Mouse (Mus musculus): ENCODE data around the gene Chst4.

Chst4 gene

DNA sequence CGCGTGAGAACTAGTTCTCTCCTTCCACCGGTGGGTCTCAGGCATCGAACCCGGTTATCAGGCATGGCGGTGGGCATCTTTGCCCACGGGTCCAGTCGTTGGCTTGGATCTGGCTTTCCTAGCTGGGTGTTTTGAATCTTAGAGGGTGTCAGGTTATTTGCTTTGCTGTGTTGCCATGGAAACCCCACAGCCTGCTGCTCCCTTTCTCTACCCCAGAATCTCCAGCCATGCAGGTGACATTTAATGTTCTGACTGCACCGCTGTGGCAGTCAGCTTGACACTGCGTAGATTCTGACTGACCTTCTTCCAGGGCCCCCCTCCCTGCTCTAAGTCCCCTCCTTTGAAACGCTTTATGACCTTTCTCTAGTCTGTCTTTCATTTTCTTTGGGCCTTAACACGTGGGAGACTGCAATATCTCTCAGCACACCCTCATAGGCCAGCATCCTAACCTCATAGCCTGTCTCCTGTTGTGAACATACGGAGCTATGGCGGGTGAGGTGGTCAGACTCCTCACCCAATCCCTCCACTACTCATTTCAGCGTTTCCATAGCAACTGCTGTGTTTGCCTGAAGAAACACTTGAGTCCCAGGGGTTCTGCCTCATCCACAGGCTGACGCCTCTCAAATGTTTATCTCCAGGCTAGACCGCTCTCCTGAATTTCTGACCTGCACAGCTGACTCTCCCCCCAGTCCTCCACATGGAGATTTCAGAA lies 33.1 kb downstream of the Chst4 start:
- DNase-seq (ENCODE audit: low spot score in 2 of 2) = no peak

DNA sequence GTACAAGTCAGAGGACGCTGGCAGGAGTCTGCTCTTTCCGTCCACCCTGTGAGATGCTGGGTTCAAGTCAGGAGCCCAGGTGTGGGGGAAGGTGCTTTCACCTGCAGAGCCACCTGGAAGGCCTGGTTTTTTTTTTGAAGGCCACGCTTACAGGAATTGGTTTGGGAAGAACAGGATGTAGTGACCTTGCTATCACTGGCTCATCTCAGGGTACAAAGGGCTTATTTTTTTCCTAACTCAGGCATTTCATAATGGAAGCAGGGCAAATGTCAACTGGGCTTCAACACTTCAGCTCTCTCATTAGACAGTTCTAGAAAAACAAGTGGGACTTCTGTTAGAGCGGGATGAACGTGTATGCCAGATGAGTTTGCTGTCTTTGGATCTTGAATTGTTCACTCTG lies 35.2 kb downstream of the Chst4 start:
- DNase-seq (ENCODE audit: low spot score in 2 of 2) = no peak

DNA sequence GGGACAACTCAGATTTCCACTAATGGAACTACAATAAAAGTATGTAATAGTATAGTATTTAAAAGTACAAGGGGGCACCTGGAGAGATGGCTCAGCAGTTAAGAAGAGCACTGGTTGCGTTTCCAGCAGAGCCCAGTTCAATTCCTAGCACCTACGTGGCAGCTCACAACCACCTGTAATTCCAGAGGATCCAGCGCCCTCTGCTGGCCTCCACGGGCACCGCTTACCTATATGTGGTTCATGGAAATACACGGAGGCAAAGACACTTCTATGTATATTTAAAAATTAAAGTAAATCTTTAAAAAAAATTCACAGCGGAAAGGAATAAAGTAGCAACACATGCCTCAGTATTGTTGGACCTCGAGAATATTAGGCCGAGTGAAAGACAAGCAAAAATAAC lies 36.6 kb downstream of the Chst4 start:
- DNase-seq (ENCODE audit: low spot score in 2 of 2) = peak; percentile 30 to 69

DNA sequence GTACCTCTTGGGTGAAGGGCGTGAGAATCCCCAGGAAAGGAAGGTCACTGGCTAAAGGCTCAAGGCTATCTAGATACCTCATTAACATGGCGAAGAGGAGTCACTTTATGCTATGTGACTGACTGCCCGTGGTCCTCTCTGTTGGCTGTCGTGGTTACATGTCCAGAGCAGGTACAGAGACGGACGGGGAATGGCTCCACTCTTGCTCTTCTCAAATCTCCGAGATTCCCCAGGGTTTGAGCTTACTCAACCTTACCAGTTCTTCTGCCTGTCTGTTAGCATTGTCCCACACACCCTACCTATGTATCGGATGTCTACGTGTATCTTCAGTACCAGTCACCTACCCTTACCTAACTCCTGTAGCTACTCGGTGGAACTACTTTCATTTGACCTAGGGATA lies 39.6 kb downstream of the Chst4 start:
- no peak for DNase-seq (ENCODE audit: low spot score in 2 of 2)

DNA sequence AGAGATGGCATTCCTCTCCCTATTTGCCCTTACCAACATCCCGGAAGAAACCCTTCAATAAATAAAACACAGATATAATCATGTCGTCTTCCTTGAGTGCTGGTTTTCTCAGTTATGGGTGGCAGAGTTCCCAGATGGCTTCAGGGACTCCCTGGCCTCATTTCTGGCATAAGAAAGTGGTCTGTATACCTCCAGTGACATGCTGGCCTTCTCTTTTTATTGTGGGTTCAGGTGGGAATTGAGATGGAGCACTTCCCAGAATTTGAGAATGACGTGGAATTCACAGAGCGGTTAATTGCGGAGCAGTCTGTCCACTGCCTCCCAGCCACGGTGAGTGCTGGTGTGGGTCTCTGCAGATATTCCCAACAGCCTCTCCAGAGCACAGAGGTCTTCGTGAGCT lies 41.5 kb downstream of the Chst4 start:
- no peak for DNase-seq (ENCODE audit: low spot score in 2 of 2)

DNA sequence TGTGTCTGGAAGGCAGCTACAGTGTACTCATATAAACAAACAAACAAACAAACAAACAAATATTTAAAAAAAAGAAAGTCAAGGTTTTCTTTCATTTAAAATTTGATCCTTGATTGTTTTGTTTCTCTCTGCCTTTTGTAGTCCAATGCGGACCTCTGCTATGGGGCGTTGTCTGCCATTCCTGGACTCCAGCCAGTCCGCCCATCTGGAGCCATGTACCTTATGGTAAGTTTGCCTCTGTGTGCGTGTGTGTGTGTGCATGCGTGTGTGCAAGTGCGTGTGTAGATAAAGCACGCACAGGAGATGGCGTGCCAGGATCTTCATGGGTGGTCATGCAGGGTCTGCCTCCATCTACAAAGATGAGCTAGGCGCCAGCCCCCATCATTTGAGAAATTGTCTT lies 42.2 kb downstream of the Chst4 start:
- DNase-seq (ENCODE audit: low spot score in 2 of 2) = no peak

DNA sequence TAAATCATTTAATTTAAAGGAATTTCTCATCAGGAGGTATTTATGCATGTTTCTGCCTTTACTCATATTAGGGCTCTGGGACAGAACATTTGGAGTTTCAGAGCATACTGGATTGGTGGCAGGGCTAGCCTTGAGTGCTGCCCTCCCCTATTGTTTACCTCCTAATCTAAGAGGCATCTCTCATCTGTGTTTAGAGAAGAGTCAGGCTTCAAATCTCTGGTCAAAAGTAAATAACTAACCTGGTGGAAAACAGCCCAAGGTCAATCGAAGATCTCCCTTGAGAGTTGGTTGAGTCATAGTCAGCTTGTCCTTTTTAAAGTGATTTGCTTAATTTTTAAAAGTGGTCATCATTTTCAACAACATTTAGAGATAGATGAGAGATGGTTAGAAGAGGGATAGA lies 46.6 kb downstream of the Chst4 start:
- DNase-seq (ENCODE audit: low spot score in 2 of 2) = no peak

DNA sequence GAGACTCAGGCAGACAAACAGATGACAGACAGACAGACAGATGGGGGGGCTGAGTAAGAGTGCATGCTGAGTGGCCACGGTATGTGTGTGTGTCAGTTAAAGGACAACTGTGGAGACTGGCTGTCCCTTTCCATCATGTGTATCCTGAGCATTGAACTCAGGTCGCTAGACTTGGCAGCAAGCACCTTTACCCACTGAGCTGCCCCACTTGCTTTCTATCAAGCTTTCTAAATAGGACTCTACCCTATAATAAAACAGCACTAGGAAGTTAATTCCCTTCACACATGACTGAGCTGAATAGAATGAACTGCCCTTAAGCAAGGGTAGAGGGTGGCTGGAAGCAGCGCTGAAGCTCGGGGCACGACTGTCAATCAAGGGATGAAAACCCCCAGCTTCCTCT lies 47.4 kb downstream of the Chst4 start:
- DNase-seq (ENCODE audit: low spot score in 2 of 2) = no peak

DNA sequence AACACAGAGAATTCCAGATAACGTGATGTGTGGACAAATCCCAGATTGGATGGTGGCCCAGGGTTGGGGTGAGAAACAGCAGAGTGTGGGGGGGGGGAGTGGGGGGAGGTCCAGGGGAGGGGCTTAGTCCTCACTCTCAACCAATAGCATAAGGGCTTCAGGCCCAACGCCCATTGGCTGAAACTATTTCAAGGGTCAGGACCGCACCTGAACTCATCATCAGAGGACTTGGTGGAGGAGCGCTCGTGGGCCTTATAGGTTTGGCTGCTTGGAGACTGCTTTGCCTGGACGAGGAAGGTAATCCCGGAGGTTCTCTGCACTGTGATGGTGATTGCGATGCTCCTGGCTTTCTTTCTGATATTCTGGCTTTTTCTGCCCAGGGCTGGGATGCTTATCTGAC lies 49.3 kb downstream of the Chst4 start, which contains the start of gene Tat:
TSS of gene Tat (plus strand) at position 214 of the 400 bp plus-strand sequence.
- DNase-seq (ENCODE audit: low spot score in 2 of 2) = no peak

DNA sequence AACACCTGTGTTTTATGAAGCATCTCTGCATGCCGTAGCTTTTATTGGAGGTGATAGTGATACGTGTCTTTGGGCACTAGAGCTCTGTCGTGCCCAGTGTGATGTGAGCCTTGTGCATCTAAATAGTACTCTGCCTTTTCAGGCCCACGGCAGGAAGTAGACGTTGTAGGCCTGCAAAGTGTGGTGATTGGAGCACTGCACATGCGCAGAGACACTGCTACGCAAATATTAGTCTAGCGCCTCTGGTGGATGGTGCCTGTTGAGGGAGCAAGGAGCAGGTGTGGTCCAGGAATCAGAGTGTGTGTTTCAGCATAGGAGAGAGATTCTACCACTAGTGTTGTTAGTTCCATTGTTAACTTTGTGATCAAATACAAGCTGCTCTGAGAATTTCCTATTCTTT lies 50.4 kb downstream of the Chst4 start:
- no peak for DNase-seq (ENCODE audit: low spot score in 2 of 2)

DNA sequence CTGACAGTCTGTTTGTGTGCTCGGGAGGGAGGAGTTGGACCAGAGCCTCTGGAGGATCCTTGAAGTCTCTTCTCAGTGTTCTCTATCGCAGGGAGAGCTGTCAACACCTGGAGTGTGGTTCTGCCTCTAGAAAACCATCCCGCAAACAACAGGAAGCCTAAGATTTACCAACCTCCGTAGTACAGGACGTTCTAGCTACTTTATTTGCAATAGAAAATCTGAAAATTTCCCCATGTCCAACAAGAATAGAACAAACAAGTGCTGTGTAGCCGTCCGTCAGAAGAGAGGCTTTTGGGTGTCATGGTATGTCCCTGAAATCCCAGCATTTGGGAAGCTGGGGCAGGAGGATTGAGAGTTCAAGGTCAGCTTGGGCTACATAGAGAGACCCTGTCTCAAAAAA lies 51.8 kb downstream of the Chst4 start:
- DNase-seq (ENCODE audit: low spot score in 2 of 2) = no peak

DNA sequence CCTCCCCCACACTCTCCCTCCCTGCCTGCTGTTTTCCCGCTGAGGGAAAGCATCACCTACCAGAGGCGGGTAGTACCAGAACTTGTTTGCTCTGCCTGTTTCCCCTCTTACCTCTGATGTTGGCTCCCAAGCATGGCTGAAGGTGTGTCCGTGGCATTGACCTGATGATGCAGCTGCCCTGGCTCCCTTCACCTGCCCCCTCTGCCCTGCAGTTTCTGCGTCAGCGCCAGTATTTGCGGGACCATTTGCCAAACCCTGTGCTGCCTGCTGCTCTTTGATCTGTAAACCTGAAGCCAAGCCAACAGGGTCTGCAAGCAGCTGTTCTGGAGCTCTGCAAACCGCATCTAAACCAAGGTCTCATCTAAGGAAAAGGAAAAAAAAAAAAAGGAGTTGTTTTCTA lies 53.2 kb downstream of the Chst4 start:
- no peak for DNase-seq (ENCODE audit: low spot score in 2 of 2)

DNA sequence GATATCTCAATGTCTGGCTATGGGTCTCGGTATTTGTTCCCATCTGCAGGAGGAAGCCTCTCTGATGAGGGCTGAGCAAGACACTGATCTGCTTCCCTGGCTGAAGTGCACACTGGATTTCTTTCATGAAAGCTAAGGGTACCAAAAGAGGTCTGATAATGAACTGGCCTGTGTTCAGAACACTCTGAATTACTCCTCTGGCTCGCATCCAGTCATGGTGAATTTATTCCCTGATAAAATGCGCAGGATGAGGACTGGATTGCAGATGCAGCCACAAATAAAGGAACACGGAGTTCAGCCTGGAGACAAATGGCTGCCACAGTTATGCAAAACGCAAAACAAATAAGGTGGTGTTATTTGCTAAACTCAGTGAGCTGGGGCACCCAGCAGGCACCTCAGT lies 55.6 kb downstream of the Chst4 start:
- no peak for DNase-seq (ENCODE audit: low spot score in 2 of 2)

DNA sequence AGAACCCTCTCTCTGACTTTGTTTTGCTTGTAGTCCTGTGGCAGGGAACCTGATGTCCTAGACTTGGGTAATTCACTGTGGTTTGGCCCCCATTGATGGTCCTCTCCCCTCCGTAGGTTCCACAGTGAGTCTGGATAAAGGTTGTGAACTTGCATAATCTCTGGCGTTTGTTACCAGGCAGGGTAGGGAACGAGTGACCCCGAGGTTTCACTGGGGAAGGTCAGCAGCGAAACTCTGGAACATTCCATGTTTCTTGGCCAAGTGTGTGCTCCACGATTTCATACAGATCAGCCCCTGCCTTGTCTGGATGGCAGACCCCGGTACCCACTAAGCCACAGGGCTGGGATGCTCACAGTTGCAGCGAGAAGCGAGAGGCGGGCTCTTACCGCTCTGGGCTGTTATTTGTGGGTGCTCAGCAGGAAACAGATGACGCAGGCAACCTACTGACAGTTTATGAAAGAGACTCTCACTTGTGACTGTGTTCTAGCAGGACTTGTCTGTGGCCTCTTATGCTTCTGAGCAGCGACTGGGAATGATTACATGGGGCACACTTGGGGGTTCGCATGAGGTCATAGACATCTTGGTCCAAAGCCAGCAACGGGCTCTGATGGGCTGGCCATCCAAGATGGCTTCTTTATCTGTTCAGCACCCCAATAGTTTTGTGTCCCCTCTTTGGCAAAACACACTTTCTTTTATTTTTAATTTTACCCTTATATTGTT lies 57.0 kb downstream of the Chst4 start:
- no peak for DNase-seq (ENCODE audit: low spot score in 2 of 2)

DNA sequence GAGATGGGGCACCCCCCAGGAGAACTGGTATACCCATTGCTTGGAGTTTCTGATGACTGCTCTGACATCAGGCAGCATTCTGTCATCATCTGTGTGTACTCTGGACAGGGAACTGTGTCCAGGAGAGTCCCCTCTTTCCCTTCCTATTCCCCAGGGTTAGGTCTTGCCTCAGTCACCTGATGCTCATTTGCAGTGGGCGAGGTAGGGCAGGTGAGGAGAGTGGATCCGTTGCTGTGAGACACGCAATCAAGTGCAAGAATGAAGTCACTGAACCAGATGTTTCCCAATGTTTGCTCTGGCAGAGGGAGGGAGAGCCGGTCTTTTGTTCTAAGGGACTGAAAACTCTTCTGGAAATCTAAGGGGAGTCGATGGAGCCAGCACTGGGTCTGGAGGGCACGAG lies 60.2 kb downstream of the Chst4 start:
- DNase-seq (ENCODE audit: low spot score in 2 of 2) = no peak

Measured in spleen, postnatal 4 days (tissue).